Mouse (Mus musculus) adrenal gland, adult (tissue): ENCODE data around the gene Gm17387.
"Not testable (repeated sequence)": the region's sequence is repeated elsewhere in the genome, so short reads cannot be mapped to it uniquely, and the experiment has no call there.

Experiments used
- DNase-seq, 2 experiments: peaks; one replicate each; pipeline ENCODE4 v3.0.0; 2022 to 2023; ENCODE audit warnings: low spot score in 1 of 2; ENCODE audit not compliant: inconsistent age in 2 of 2

Gm17387 gene

GRCm38 (mm10) chr7:141016707-141017697 is 11.9 kb upstream of the Gm17387 start:
- no peak for DNase-seq

GRCm38 (mm10) chr7:141017824-141018223 is 11.1 kb upstream of the Gm17387 start, which contains the start of gene Ifitm6:
Gene Ifitm6, minus strand, starts transcription at chr7:141017924.
- DNase-seq: not testable (repeated sequence)

- DNase-seq: no peak
Measured at GRCm38 (mm10) chr7:141019028-141019427, 9.9 kb upstream of the Gm17387 start.

GRCm38 (mm10) chr7:141021489-141022449 is 7.2 kb upstream of the Gm17387 start:
- no peak for DNase-seq

GRCm38 (mm10) chr7:141024865-141025838 is 3.8 kb upstream of the Gm17387 start:
- DNase-seq: no peak

GRCm38 (mm10) chr7:141026097-141026739 is 2.7 kb upstream of the Gm17387 start:
- no peak for DNase-seq

- no peak for DNase-seq
Measured at GRCm38 (mm10) chr7:141026740-141027098, 2.2 kb upstream of the Gm17387 start.

- no peak for DNase-seq
Measured at GRCm38 (mm10) chr7:141030390-141030789, 1.5 kb downstream of the Gm17387 start.

GRCm38 (mm10) chr7:141032458-141033167 is 3.7 kb downstream of the Gm17387 start:
- DNase-seq: peak in 1 of 2 experiments; percentile 43

GRCm38 (mm10) chr7:141036624-141037023 is 7.7 kb downstream of the Gm17387 start:
- not testable (repeated sequence) for DNase-seq

GRCm38 (mm10) chr7:141038090-141039032 is 9.4 kb downstream of the Gm17387 start:
- DNase-seq: no peak

GRCm38 (mm10) chr7:141039386-141040107 is 10.6 kb downstream of the Gm17387 start:
- DNase-seq: no peak

GRCm38 (mm10) chr7:141040867-141041606 is 12.1 kb downstream of the Gm17387 start:
- peak in 1 of 2 experiments; percentile 34 for DNase-seq

GRCm38 (mm10) chr7:141041661-141042060 is 12.7 kb downstream of the Gm17387 start:
- peak; percentile 77 to 82 for DNase-seq

GRCm38 (mm10) chr7:141042539-141042938 is 13.6 kb downstream of the Gm17387 start:
- no peak for DNase-seq

GRCm38 (mm10) chr7:141046931-141047580 is 18.1 kb downstream of the Gm17387 start:
- peak; percentile 35 to 71 for DNase-seq
